Mouse (Mus musculus): ENCODE results near the gene Fam234b. TPM values are rescaled to one million over a fixed set of nuclear protein-coding genes. Genes with fewer than 3 reads are reported as not detected.

Gene Fam234b
- polyA plus RNA-seq, 1 experiment from 2014 or later: 31.8 TPM

DNA sequence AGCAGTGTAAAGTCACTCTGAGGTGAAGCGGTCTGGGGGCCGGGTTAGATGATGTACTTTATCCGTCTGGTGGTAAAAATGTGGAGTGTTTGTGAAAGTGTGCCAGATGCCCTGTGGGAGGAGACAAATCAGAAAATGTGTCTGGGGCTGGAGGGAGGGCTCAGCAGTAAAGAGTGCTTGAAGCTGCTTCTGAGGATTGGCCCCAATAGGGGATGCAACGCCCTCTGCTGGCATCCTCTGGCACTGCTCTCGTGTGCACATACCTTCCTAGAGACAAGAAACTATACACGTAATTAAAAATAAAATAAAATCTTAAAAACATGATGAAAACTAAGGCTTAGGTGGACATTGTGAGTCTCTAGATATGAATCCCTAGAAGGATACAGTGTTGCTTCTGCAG lies 62.7 kb downstream of the Fam234b start:
- no peaks in the 10 kb centered on the region for H3K27me3 ChIP-seq (ENCODE audit: insufficient read depth, low read length)
- H3K4me2 ChIP-seq (ENCODE audit: low read length): no peak overlapping the region
- WGBS: 92% methylated on average over 6 of the region's 6 CpGs
- DNase-seq (ENCODE audit: low spot score): no peak
- no peak overlapping the region for H3K27ac ChIP-seq
- H3K9me3 ChIP-seq (replicated peaks; ENCODE audit: low read length): no peaks in the 10 kb centered on the region
- 0 out of 2 replicates have a peak, but pooled peaks have one; percentile 10 for TF ChIP-seq CTCF (IDR thresholded peaks at IDR 0.05; ENCODE audit: low read depth)
- H3K4me1 ChIP-seq (replicated peaks; ENCODE audit: insufficient read depth, low read length): no peaks in the 10 kb centered on the region
- no peak for ATAC-seq (replicated peaks; ENCODE audit: low FRiP score, low read depth)
- H3K4me3 ChIP-seq (replicated peaks; ENCODE audit: low read depth, low read length): no peak overlapping the region
- H3K36me3 ChIP-seq (ENCODE audit: insufficient read depth, low read length): no peaks in the 10 kb centered on the region
- H3K9ac ChIP-seq (ENCODE audit: low read depth, low read length): no peak overlapping the region

GRCm38 (mm10) chr6:135261124-135261523 lies 63.3 kb downstream of the Fam234b start:
- Histone ChIP-seq H3K36me3 (ENCODE audit: insufficient read depth, low read length) (no peaks in the 10 kb centered on the region), H3K27me3 (ENCODE audit: insufficient read depth, low read length) (no peaks in the 10 kb centered on the region), H3K9me3 (replicated peaks; ENCODE audit: low read length) (no peaks in the 10 kb centered on the region), H3K4me2 (ENCODE audit: low read length) (no peak overlapping the region), H3K27ac (no peak overlapping the region), H3K4me3 (replicated peaks; ENCODE audit: low read depth, low read length) (no peak overlapping the region), H3K4me1 (replicated peaks; ENCODE audit: insufficient read depth, low read length) (no peaks in the 10 kb centered on the region), H3K9ac (ENCODE audit: low read depth, low read length) (no peak overlapping the region)
- WGBS: 91% methylated on average over 9 of the region's 9 CpGs
- ATAC-seq (replicated peaks; ENCODE audit: low FRiP score, low read depth): no peak
- DNase-seq (ENCODE audit: low spot score): no peak
- no peak for TF ChIP-seq CTCF (IDR thresholded peaks at IDR 0.05; ENCODE audit: low read depth)

GRCm38 (mm10) chr6:135262565-135262964 lies 64.8 kb downstream of the Fam234b start:
- Histone ChIP-seq H3K4me3 (replicated peaks; ENCODE audit: low read depth, low read length) (no peak overlapping the region), H3K9ac (ENCODE audit: low read depth, low read length) (no peak overlapping the region), H3K27me3 (ENCODE audit: insufficient read depth, low read length) (no peaks in the 10 kb centered on the region), H3K4me1 (replicated peaks; ENCODE audit: insufficient read depth, low read length) (no peaks in the 10 kb centered on the region), H3K36me3 (ENCODE audit: insufficient read depth, low read length) (no peaks in the 10 kb centered on the region), H3K27ac (no peak overlapping the region), H3K9me3 (replicated peaks; ENCODE audit: low read length) (no peaks in the 10 kb centered on the region), H3K4me2 (ENCODE audit: low read length) (no peak overlapping the region)
- WGBS: 72% methylated on average over 2 of the region's 2 CpGs
- DNase-seq (ENCODE audit: low spot score) (no peak), ATAC-seq (replicated peaks; ENCODE audit: low FRiP score, low read depth) (no peak)
- no peak for TF ChIP-seq CTCF (IDR thresholded peaks at IDR 0.05; ENCODE audit: low read depth)

- ATAC-seq (replicated peaks; ENCODE audit: low FRiP score, low read depth) (no peak), DNase-seq (ENCODE audit: low spot score) (no peak)
- Histone ChIP-seq H3K4me1 (replicated peaks; ENCODE audit: insufficient read depth, low read length) (no peaks in the 10 kb centered on the region), H3K36me3 (ENCODE audit: insufficient read depth, low read length) (no peaks in the 10 kb centered on the region), H3K27me3 (ENCODE audit: insufficient read depth, low read length) (no peaks in the 10 kb centered on the region), H3K4me2 (ENCODE audit: low read length) (no peak overlapping the region), H3K27ac (no peak overlapping the region), H3K9ac (ENCODE audit: low read depth, low read length) (no peak overlapping the region), H3K9me3 (replicated peaks; ENCODE audit: low read length) (no peaks in the 10 kb centered on the region), H3K4me3 (replicated peaks; ENCODE audit: low read depth, low read length) (no peak overlapping the region)
- TF ChIP-seq CTCF (IDR thresholded peaks at IDR 0.05; ENCODE audit: low read depth): peak; percentile 25; the same call in 1 of the 2 replicates
- 98% methylated on average over 6 of the region's 6 CpGs for WGBS
These were observed 66.4 kb downstream of the Fam234b start for GRCm38 (mm10) chr6:135264136-135264535.

GRCm38 (mm10) chr6:135266056-135266455 lies 68.3 kb downstream of the Fam234b start:
- no peak for TF ChIP-seq CTCF (IDR thresholded peaks at IDR 0.05; ENCODE audit: low read depth)
- no peaks in the 10 kb centered on the region for H3K9me3 ChIP-seq (replicated peaks; ENCODE audit: low read length)
- no peaks in the 10 kb centered on the region for H3K4me1 ChIP-seq (replicated peaks; ENCODE audit: insufficient read depth, low read length)
- no peak overlapping the region for H3K27ac ChIP-seq
- ATAC-seq (replicated peaks; ENCODE audit: low FRiP score, low read depth) (no peak), DNase-seq (ENCODE audit: low spot score) (no peak)
- 96% methylated on average over 1 of the region's 1 CpGs for WGBS
- H3K9ac ChIP-seq (ENCODE audit: low read depth, low read length): no peak overlapping the region
- no peaks in the 10 kb centered on the region for H3K27me3 ChIP-seq (ENCODE audit: insufficient read depth, low read length)
- no peak overlapping the region for H3K4me3 ChIP-seq (replicated peaks; ENCODE audit: low read depth, low read length)
- H3K36me3 ChIP-seq (ENCODE audit: insufficient read depth, low read length): no peaks in the 10 kb centered on the region
- H3K4me2 ChIP-seq (ENCODE audit: low read length): no peak overlapping the region

GRCm38 (mm10) chr6:135267221-135267620 lies 69.4 kb downstream of the Fam234b start:
- no peak overlapping the region for H3K27ac ChIP-seq
- H3K36me3 ChIP-seq (ENCODE audit: insufficient read depth, low read length): no peaks in the 10 kb centered on the region
- H3K4me2 ChIP-seq (ENCODE audit: low read length): no peak overlapping the region
- DNase-seq (ENCODE audit: low spot score) (no peak), ATAC-seq (replicated peaks; ENCODE audit: low FRiP score, low read depth) (no peak)
- no peak for TF ChIP-seq CTCF (IDR thresholded peaks at IDR 0.05; ENCODE audit: low read depth)
- H3K9ac ChIP-seq (ENCODE audit: low read depth, low read length): no peak overlapping the region
- H3K4me1 ChIP-seq (replicated peaks; ENCODE audit: insufficient read depth, low read length): no peaks in the 10 kb centered on the region
- no peak overlapping the region for H3K4me3 ChIP-seq (replicated peaks; ENCODE audit: low read depth, low read length)
- 80% methylated on average over 3 of the region's 3 CpGs for WGBS
- H3K9me3 ChIP-seq (replicated peaks; ENCODE audit: low read length): no peaks in the 10 kb centered on the region
- no peaks in the 10 kb centered on the region for H3K27me3 ChIP-seq (ENCODE audit: insufficient read depth, low read length)

DNA sequence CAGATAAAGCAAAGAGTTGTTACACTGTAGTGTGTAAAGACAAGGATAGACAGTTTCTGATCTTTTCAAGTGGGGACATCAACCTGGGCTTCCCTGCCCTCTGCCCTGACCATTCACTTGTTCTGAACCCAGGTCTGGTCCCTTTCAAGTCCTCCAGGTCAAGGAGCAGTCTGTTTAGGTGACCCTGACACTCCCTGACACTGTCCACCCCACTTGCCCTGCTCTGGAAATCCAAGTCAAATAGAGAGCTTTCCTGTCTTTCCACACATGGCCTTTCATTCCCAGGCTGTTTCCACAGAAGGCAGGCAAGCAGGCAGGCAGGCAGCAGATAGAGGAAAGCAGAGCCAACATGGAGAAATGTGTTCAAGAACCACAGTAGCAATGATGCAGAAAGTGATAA lies 70.6 kb downstream of the Fam234b start:
- Histone ChIP-seq H3K4me2 (ENCODE audit: low read length) (no peak overlapping the region), H3K9ac (ENCODE audit: low read depth, low read length) (no peak overlapping the region), H3K4me3 (replicated peaks; ENCODE audit: low read depth, low read length) (no peak overlapping the region), H3K36me3 (ENCODE audit: insufficient read depth, low read length) (no peaks in the 10 kb centered on the region), H3K27me3 (ENCODE audit: insufficient read depth, low read length) (no peaks in the 10 kb centered on the region), H3K27ac (no peak overlapping the region), H3K4me1 (replicated peaks; ENCODE audit: insufficient read depth, low read length) (no peaks in the 10 kb centered on the region), H3K9me3 (replicated peaks; ENCODE audit: low read length) (no peaks in the 10 kb centered on the region)
- no peak for ATAC-seq (replicated peaks; ENCODE audit: low FRiP score, low read depth)
- TF ChIP-seq CTCF (IDR thresholded peaks at IDR 0.05; ENCODE audit: low read depth): no peak
- DNase-seq (ENCODE audit: low spot score): no peak
